Mouse (Mus musculus) embryonic facial prominence, embryonic 10.5 days (tissue): Measurements from ENCODE around the gene Gramd4. TPM values are rescaled to one million over a fixed set of nuclear protein-coding genes. Genes with fewer than 3 reads are reported as not detected.

ENCODE experiments used
- DNase-seq: peaks from one replicate; pipeline ENCODE4 v3.0.0-alpha.2; 2017; ENCODE audit warnings: low spot score
- H3K27ac ChIP-seq: fragments of 300-500 bp; sonication (generic); replicated peaks from 2 replicates; pipeline ENCODE4 v1.5.1; 2016; ENCODE audit warnings: mild to moderate bottlenecking
- H3K27me3 ChIP-seq: fragments of 300-500 bp; sonication (generic); replicated peaks from 2 replicates; pipeline ENCODE4 v1.6.1; 2016; ENCODE audit warnings: low read depth, mild to moderate bottlenecking; ENCODE audit not compliant: poor library complexity, severe bottlenecking
- H3K36me3 ChIP-seq: fragments of 300-500 bp; sonication (generic); replicated peaks from 2 replicates; pipeline ENCODE4 v1.6.1; 2016; ENCODE audit warnings: mild to moderate bottlenecking, moderate library complexity
- H3K4me1 ChIP-seq: fragments of 300-500 bp; sonication (generic); 2 replicates; pipeline ENCODE4 v1.6.1; 2016
- H3K4me3 ChIP-seq: fragments of 300-500 bp; sonication (generic); 2 replicates; pipeline ENCODE4 v1.5.1; 2016; ENCODE audit warnings: mild to moderate bottlenecking, moderate library complexity
- H3K9me3 ChIP-seq: fragments of 300-500 bp; sonication (generic); 2 replicates; pipeline ENCODE4 v1.6.1; 2016; ENCODE audit warnings: mild to moderate bottlenecking
- WGBS: fragments of 180-500 bp; shearing (Covaris S2); methylation state at CpG from one replicate; pipeline ENCODE4 v1.1.7; 2016; 5-methylcytosine and 5-hydroxymethylcytosine counted together
- polyA plus RNA-seq: library from polyadenylated mRNA; unstranded; fragments of >200 nt; fragmentation: Nextera tagmentation; extraction: Ambion mirVana; gene quantifications from 2 replicates; pipeline ENCODE4 v1.2.1, GENCODE M21; 2016

The Gramd4 gene
- polyA plus RNA-seq, 1 experiment from 2014 or later = 13.8 TPM

GRCm38 (mm10) chr15:86077934-86078333 is 20.4 kb downstream of the Gramd4 start:
- Histone ChIP-seq H3K4me1 (peaks cover 62% of the 10 kb centered on the region), H3K4me3 (no peak overlapping the region), H3K27me3 (no peaks in the 10 kb centered on the region), H3K27ac (no peak overlapping the region), H3K36me3 (0 out of 2 replicates have a peak, but pooled peaks cover 6% of the 10 kb centered on the region), H3K9me3 (no peaks in the 10 kb centered on the region)
- 91% methylated on average over 5 of the region's 5 CpGs for WGBS
- no peak for DNase-seq

- peaks cover 69% of the 10 kb centered on the region for H3K4me1 ChIP-seq
Measured at GRCm38 (mm10) chr15:86078481-86079216, 21.2 kb downstream of the Gramd4 start.

GRCm38 (mm10) chr15:86079467-86079866 is 22.0 kb downstream of the Gramd4 start:
- no peak overlapping the region for H3K27ac ChIP-seq
- no peaks in the 10 kb centered on the region for H3K27me3 ChIP-seq
- H3K4me1 ChIP-seq = peaks cover 73% of the 10 kb centered on the region
- H3K4me3 ChIP-seq = no peak overlapping the region
- H3K9me3 ChIP-seq = no peaks in the 10 kb centered on the region
- H3K36me3 ChIP-seq = 0 out of 2 replicates have a peak, but pooled peaks cover 2% of the 10 kb centered on the region
- WGBS = 84% methylated on average over 5 of the region's 5 CpGs
- DNase-seq = no peak

More at GRCm38 (mm10) chr15:86078481-86079216, 21.2 kb downstream of the Gramd4 start:
- Histone ChIP-seq H3K27me3 (no peaks in the 10 kb centered on the region), H3K4me3 (no peak overlapping the region), H3K9me3 (no peaks in the 10 kb centered on the region), H3K36me3 (0 out of 2 replicates have a peak, but pooled peaks cover 3% of the 10 kb centered on the region), H3K27ac (no peak overlapping the region)
- WGBS = 75% methylated on average over 18 of the region's 18 CpGs
- DNase-seq = no peak

- no peak for DNase-seq
- Histone ChIP-seq H3K4me3 (no peak overlapping the region), H3K27ac (no peak overlapping the region), H3K36me3 (no peaks in the 10 kb centered on the region), H3K4me1 (peaks cover 74% of the 10 kb centered on the region), H3K9me3 (no peaks in the 10 kb centered on the region), H3K27me3 (no peaks in the 10 kb centered on the region)
- WGBS = 68% methylated on average over 4 of the region's 4 CpGs
Measured at GRCm38 (mm10) chr15:86079876-86080275, 22.4 kb downstream of the Gramd4 start.

GRCm38 (mm10) chr15:86080408-86080807 is 22.9 kb downstream of the Gramd4 start:
- Histone ChIP-seq H3K27ac (no peak overlapping the region), H3K27me3 (no peaks in the 10 kb centered on the region), H3K4me1 (peaks cover 80% of the 10 kb centered on the region), H3K36me3 (no peaks in the 10 kb centered on the region), H3K9me3 (no peaks in the 10 kb centered on the region), H3K4me3 (no peak overlapping the region)
- DNase-seq = no peak
- WGBS = 90% methylated on average over 1 of the region's 1 CpGs

GRCm38 (mm10) chr15:86081654-86082053 is 24.2 kb downstream of the Gramd4 start:
- Histone ChIP-seq H3K9me3 (no peaks in the 10 kb centered on the region), H3K27ac (no peak overlapping the region), H3K4me1 (peaks cover 82% of the 10 kb centered on the region), H3K36me3 (no peaks in the 10 kb centered on the region), H3K27me3 (no peaks in the 10 kb centered on the region), H3K4me3 (no peak overlapping the region)
- DNase-seq = no peak
- WGBS = 44% methylated on average over 12 of the region's 12 CpGs

- Histone ChIP-seq H3K27me3 (no peaks in the 10 kb centered on the region), H3K36me3 (no peaks in the 10 kb centered on the region), H3K4me3 (no peak overlapping the region), H3K9me3 (no peaks in the 10 kb centered on the region), H3K4me1 (peaks cover 87% of the 10 kb centered on the region), H3K27ac (no peak overlapping the region)
- WGBS = 90% methylated on average over 11 of the region's 11 CpGs
- DNase-seq = no peak
Measured at GRCm38 (mm10) chr15:86082551-86082961, 25.1 kb downstream of the Gramd4 start.

GRCm38 (mm10) chr15:86083261-86083741 is 25.8 kb downstream of the Gramd4 start:
- Histone ChIP-seq H3K9me3 (no peaks in the 10 kb centered on the region), H3K36me3 (no peaks in the 10 kb centered on the region), H3K4me1 (peaks cover 89% of the 10 kb centered on the region), H3K4me3 (no peak overlapping the region), H3K27ac (no peak overlapping the region), H3K27me3 (no peaks in the 10 kb centered on the region)
- whole genome bisulfite sequencing = 47% methylated on average over 6 of the region's 6 CpGs
- DNase-seq = no peak

- DNase-seq = peak; percentile 38
- peak overlapping the region; percentile 69 for H3K27ac ChIP-seq
- no peaks in the 10 kb centered on the region for H3K27me3 ChIP-seq
- H3K9me3 ChIP-seq = no peaks in the 10 kb centered on the region
- peaks cover 90% of the 10 kb centered on the region for H3K4me1 ChIP-seq
- H3K4me3 ChIP-seq = no peak overlapping the region
- H3K36me3 ChIP-seq = no peaks in the 10 kb centered on the region
- WGBS = 36% methylated on average over 17 of the region's 17 CpGs
Measured at GRCm38 (mm10) chr15:86085301-86086225, 28.1 kb downstream of the Gramd4 start.

- Histone ChIP-seq H3K4me1 (peaks cover 89% of the 10 kb centered on the region), H3K27me3 (no peaks in the 10 kb centered on the region), H3K9me3 (no peaks in the 10 kb centered on the region), H3K27ac (peak overlapping the region; percentile 69), H3K36me3 (peaks cover 4% of the 10 kb centered on the region; the same call in 1 of the 2 replicates), H3K4me3 (no peak overlapping the region)
- 45% methylated on average over 8 of the region's 8 CpGs for WGBS
- no peak for DNase-seq
Measured at GRCm38 (mm10) chr15:86086291-86086706, 28.8 kb downstream of the Gramd4 start.

GRCm38 (mm10) chr15:86087591-86088149 is 30.2 kb downstream of the Gramd4 start:
- Histone ChIP-seq H3K27me3 (no peaks in the 10 kb centered on the region), H3K4me1 (peaks cover 82% of the 10 kb centered on the region), H3K9me3 (no peaks in the 10 kb centered on the region), H3K36me3 (peaks cover 16% of the 10 kb centered on the region), H3K27ac (peak overlapping the region; percentile 19; the same call in 1 of the 2 replicates), H3K4me3 (no peak overlapping the region)
- DNase-seq = no peak
- 53% methylated on average over 14 of the region's 14 CpGs for WGBS

GRCm38 (mm10) chr15:86088266-86088790 is 30.8 kb downstream of the Gramd4 start:
- Histone ChIP-seq H3K4me3 (no peak overlapping the region), H3K4me1 (peaks cover 75% of the 10 kb centered on the region), H3K9me3 (no peaks in the 10 kb centered on the region), H3K27ac (0 out of 2 replicates have a peak overlapping the region, but pooled peaks have one; percentile 19), H3K36me3 (peaks cover 18% of the 10 kb centered on the region), H3K27me3 (no peaks in the 10 kb centered on the region)
- no peak for DNase-seq
- WGBS = 90% methylated on average over 11 of the region's 11 CpGs
